Mouse (Mus musculus): ENCODE measurements at regions not wholly inside any gene's neighbourhood (a gene's known extent, or its start where the extent isn't known, plus 50 kb on each side); places are given as distances from the start of the nearest gene placed in this dataset.

- Histone ChIP-seq H3K9me3 (replicated peaks) (no peaks in the 10 kb centered on the region), H3K27me3 (no peaks in the 10 kb centered on the region), H3K4me3 (replicated peaks) (no peak overlapping the region), H3K36me3 (no peaks in the 10 kb centered on the region), H3K9ac (no peak overlapping the region), H3K27ac (no peak overlapping the region), H3K4me1 (no peaks in the 10 kb centered on the region), H3K4me2 (no peak overlapping the region)
- WGBS: 47% methylated on average over 3 of the region's 3 CpGs
- peak; percentile 82 for ATAC-seq (replicated peaks; ENCODE audit: low FRiP score)
Measured at GRCm38 (mm10) chr14:73878866-73879419, 217.9 kb downstream of the Gm21750 start.

- WGBS: 76% methylated on average over 2 of the region's 2 CpGs
- ATAC-seq (replicated peaks; ENCODE audit: low FRiP score): no peak
- H3K9ac ChIP-seq: no peak overlapping the region
- no peak overlapping the region for H3K4me3 ChIP-seq (replicated peaks)
- no peaks in the 10 kb centered on the region for H3K4me1 ChIP-seq
- no peaks in the 10 kb centered on the region for H3K27me3 ChIP-seq
- H3K27ac ChIP-seq: no peak overlapping the region
- H3K9me3 ChIP-seq (replicated peaks): no peaks in the 10 kb centered on the region
- no peak overlapping the region for H3K4me2 ChIP-seq
- H3K36me3 ChIP-seq: no peaks in the 10 kb centered on the region
Measured at GRCm38 (mm10) chr14:73891451-73891850, 230.4 kb downstream of the Gm21750 start.

DNA sequence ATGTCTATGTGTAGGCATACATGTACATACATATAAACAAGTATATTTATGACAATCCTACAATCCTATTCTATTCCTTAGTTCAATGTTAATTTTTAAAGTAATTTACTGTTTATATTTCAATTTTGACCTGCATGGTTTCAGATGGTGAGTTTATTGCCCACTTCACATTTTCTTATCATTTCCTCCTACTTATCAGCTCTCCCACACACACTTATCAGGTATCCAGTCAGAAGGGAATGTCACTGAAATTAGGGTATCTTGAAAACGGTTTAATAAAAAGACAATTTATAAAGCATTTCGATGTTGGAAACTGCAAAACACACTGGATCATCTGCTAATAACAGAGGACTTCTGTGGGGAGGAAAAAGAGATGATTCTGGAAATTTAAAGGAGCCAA is 233.8 kb downstream of the Gm21750 start:
- WGBS: 61% methylated on average over 2 of the region's 2 CpGs
- ATAC-seq (replicated peaks; ENCODE audit: low FRiP score): no peak

DNA sequence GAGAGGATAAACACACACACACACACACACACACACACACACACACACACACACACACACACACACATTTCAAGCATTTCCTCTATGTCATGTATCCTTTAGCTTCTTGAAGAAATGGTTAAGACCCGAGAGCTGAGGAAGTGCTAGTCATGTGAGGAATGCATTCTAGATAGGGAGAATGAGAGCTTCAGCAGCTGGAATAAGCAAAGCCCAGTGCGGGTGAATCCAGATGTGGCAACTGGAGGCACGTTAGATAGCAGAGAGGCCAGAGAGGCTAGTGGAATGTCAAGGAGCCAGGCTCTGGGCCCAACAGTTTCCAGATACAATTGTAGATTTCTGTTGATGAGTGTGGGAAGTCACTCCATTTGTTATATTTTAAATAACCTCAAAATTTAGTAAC is 234.2 kb downstream of the Gm21750 start:
- H3K9me3 ChIP-seq (replicated peaks): no peaks in the 10 kb centered on the region
- H3K36me3 ChIP-seq: no peaks in the 10 kb centered on the region
- H3K27ac ChIP-seq: no peak overlapping the region
- no peak overlapping the region for H3K4me3 ChIP-seq (replicated peaks)
- H3K4me2 ChIP-seq: no peak overlapping the region
- WGBS: 67% methylated on average over 3 of the region's 3 CpGs
- no peak overlapping the region for H3K9ac ChIP-seq
- no peak for ATAC-seq (replicated peaks; ENCODE audit: low FRiP score)
- no peaks in the 10 kb centered on the region for H3K4me1 ChIP-seq
- no peaks in the 10 kb centered on the region for H3K27me3 ChIP-seq

More for the DNA sequence above, 233.8 kb downstream of the Gm21750 start:
- no peaks in the 10 kb centered on the region for H3K36me3 ChIP-seq
- H3K4me3 ChIP-seq (replicated peaks): no peak overlapping the region
- H3K27ac ChIP-seq: no peak overlapping the region
- no peak overlapping the region for H3K4me2 ChIP-seq
- H3K4me1 ChIP-seq: no peaks in the 10 kb centered on the region
- no peaks in the 10 kb centered on the region for H3K27me3 ChIP-seq
- no peaks in the 10 kb centered on the region for H3K9me3 ChIP-seq (replicated peaks)
- H3K9ac ChIP-seq: no peak overlapping the region

DNA sequence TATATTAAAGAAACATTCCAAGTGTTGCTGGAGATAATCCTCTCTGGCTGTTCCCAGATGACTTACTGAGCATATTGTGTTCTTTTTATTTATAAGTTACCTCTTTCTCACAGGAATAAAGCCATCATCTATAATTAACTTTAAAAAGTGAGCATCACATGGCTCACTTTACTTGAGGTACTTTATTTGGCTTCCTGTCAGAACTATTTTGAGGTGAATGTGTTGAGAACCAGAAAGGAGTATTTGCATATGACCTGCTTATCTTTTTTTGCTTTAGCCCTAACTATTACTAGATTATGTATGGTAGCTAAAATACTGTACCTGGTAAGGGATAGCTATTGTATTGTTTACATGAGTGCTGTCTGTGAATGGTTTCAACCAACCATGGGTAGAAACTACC is 238.1 kb downstream of the Gm21750 start:
- ATAC-seq (replicated peaks; ENCODE audit: low FRiP score): no peak
- Histone ChIP-seq H3K36me3 (no peaks in the 10 kb centered on the region), H3K4me3 (replicated peaks) (no peak overlapping the region), H3K27me3 (no peaks in the 10 kb centered on the region), H3K4me2 (no peak overlapping the region), H3K27ac (no peak overlapping the region), H3K9me3 (replicated peaks) (no peaks in the 10 kb centered on the region), H3K9ac (no peak overlapping the region), H3K4me1 (no peaks in the 10 kb centered on the region)

- no peak for ATAC-seq (replicated peaks; ENCODE audit: low FRiP score)
- 92% methylated on average over 6 of the region's 6 CpGs for WGBS
- Histone ChIP-seq H3K4me3 (replicated peaks) (no peak overlapping the region), H3K27ac (no peak overlapping the region), H3K9ac (no peak overlapping the region), H3K9me3 (replicated peaks) (no peaks in the 10 kb centered on the region), H3K4me1 (no peaks in the 10 kb centered on the region), H3K27me3 (no peaks in the 10 kb centered on the region), H3K36me3 (no peaks in the 10 kb centered on the region), H3K4me2 (no peak overlapping the region)
Measured at GRCm38 (mm10) chr14:73902085-73902713, 241.2 kb downstream of the Gm21750 start.

DNA sequence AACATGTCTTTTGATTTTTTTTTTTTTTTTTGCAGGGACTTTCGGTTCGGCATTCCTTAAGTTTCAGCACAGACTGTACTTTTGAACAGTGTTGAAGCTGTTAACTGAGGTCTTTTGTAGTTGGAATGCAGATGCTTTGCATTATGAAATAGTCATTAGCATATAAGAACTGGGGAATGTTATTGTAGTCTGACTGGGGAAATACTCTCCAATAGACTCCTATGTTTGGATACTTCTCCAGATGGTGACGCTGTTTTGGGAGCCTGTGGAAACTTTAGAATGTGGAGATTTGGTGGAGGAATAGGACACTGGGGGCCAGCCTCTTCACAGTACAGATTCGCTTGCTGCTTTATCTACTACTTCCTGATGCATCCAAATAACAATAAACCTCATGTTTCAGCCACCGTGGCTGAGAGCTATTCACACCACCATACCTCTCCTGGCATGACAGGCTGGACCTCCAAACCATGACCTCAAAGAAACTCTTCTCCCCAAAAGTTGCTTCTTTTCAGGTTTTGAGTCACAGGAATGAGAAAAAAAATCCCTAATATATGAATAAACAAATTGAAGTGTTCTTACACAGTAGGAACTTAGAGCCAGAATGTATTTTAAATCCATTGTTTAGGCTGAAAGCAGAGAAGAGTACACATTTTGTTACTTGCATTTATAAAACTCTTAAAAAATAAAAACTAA is 252.9 kb downstream of the Gm21750 start:
- 65% methylated on average over 5 of the region's 5 CpGs for WGBS

GRCm38 (mm10) chr14:73915990-73916389 is 255.0 kb downstream of the Gm21750 start:
- no peaks in the 10 kb centered on the region for H3K27me3 ChIP-seq

More for the DNA sequence above, 252.9 kb downstream of the Gm21750 start:
- H3K9ac ChIP-seq: no peak overlapping the region
- no peak overlapping the region for H3K27ac ChIP-seq
- H3K4me3 ChIP-seq (replicated peaks): no peak overlapping the region
- H3K9me3 ChIP-seq (replicated peaks): no peaks in the 10 kb centered on the region
- no peaks in the 10 kb centered on the region for H3K27me3 ChIP-seq
- no peaks in the 10 kb centered on the region for H3K36me3 ChIP-seq
- no peak for ATAC-seq (replicated peaks; ENCODE audit: low FRiP score)
- no peaks in the 10 kb centered on the region for H3K4me1 ChIP-seq
- no peak overlapping the region for H3K4me2 ChIP-seq

DNA sequence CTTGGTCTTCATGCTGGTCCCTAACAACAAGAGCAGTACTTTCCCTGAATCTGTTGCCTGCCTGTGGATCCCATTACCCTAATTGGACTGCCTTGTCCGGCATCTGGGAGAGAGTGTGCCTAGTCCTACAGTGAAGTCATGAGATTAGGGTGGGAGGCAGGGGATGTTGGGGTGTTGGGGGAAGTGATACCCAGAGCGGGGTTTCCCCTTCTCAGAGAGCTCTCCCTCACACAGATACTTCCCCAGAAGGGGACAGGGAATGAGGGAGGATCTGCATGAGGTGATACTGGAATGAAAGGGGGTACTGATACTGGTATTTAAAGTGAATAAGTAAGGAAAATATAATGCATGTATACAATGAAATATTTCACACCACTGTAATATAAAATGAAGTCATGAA is 270.1 kb downstream of the Gm21750 start:
- no peak for ATAC-seq (replicated peaks; ENCODE audit: low FRiP score)
- H3K27me3 ChIP-seq: no peaks in the 10 kb centered on the region
- no peak overlapping the region for H3K9ac ChIP-seq
- H3K4me1 ChIP-seq: no peaks in the 10 kb centered on the region
- no peak overlapping the region for H3K4me3 ChIP-seq (replicated peaks)
- H3K4me2 ChIP-seq: no peak overlapping the region
- no peaks in the 10 kb centered on the region for H3K9me3 ChIP-seq (replicated peaks)
- WGBS: 75% methylated on average over 2 of the region's 2 CpGs
- H3K27ac ChIP-seq: no peak overlapping the region
- no peaks in the 10 kb centered on the region for H3K36me3 ChIP-seq

More at GRCm38 (mm10) chr14:73915990-73916389, 255.0 kb downstream of the Gm21750 start:
- no peak overlapping the region for H3K27ac ChIP-seq
- no peaks in the 10 kb centered on the region for H3K36me3 ChIP-seq
- no peaks in the 10 kb centered on the region for H3K9me3 ChIP-seq (replicated peaks)
- H3K4me2 ChIP-seq: no peak overlapping the region
- H3K9ac ChIP-seq: no peak overlapping the region
- no peak overlapping the region for H3K4me3 ChIP-seq (replicated peaks)
- H3K4me1 ChIP-seq: no peaks in the 10 kb centered on the region
- no peak for ATAC-seq (replicated peaks; ENCODE audit: low FRiP score)

DNA sequence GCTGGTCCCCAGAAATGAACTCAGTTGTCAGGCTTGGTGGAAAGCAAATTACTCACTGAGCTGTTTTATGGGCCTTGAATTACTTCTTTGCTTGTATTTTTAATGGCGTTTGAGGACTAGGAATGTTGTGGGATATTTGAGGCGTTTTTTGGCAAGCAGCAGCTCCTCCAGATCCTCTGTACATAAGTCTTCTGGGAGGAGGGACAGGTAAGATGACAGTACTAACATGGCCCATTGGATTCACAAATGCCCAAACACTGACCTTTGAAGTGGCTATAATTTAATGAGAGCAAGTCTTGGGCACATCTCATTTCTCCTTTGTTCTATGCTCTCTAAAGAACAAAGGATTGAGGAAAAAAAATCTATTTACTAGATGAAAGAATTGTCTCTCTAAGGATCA is 286.3 kb downstream of the Gm21750 start:
- WGBS: 17% methylated on average over 2 of the region's 2 CpGs
- H3K4me1 ChIP-seq: no peaks in the 10 kb centered on the region
- H3K9me3 ChIP-seq (replicated peaks): no peaks in the 10 kb centered on the region
- no peak overlapping the region for H3K4me3 ChIP-seq (replicated peaks)
- H3K36me3 ChIP-seq: no peaks in the 10 kb centered on the region
- H3K4me2 ChIP-seq: no peak overlapping the region
- no peak overlapping the region for H3K27ac ChIP-seq
- ATAC-seq (replicated peaks; ENCODE audit: low FRiP score): peak; percentile 71
- no peaks in the 10 kb centered on the region for H3K27me3 ChIP-seq
- no peak overlapping the region for H3K9ac ChIP-seq

DNA sequence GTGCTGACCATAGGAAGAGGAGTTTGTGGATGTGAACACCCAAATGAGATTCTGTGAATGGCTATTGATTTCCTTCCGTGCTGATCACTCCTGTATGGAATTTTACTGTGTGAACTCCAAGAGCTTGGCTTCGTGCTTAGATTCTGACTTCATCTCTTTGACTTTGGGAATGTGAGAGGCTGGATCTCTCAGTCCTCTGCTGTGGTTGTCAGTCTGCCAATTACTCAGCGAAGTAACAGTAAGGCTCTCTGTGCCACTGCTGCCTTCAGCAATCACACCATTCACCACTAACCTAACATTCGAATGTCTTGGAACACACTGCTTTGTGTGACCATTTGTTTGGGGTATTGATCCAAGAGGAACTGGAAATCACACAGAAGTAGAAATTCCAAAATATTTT is 291.5 kb downstream of the Gm21750 start:
- Histone ChIP-seq H3K36me3 (no peaks in the 10 kb centered on the region), H3K9me3 (replicated peaks) (no peaks in the 10 kb centered on the region), H3K27me3 (no peaks in the 10 kb centered on the region), H3K4me2 (no peak overlapping the region), H3K27ac (no peak overlapping the region), H3K9ac (no peak overlapping the region), H3K4me1 (no peaks in the 10 kb centered on the region), H3K4me3 (replicated peaks) (no peak overlapping the region)
- 82% methylated on average over 4 of the region's 4 CpGs for WGBS
- no peak for ATAC-seq (replicated peaks; ENCODE audit: low FRiP score)

DNA sequence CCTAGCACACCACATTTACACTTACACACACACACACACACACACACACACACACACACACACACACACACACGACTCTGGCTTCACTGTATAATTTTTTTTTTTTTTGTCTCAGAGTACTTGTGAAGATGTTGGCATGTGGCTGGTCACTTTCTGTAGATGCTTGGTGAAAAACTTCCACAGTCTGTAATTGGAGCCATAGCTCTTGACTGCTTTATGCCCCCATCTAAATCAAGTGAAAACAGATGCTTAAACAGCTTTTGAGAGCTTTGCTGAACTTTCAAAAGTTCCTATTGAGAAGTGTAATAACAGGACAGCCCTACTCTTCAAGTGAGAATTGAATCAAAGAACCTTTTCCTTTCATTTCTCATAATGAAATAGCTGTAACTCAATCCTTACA is 317.7 kb downstream of the Gm21750 start:
- 17% methylated on average over 1 of the region's 1 CpGs for WGBS

More for the DNA sequence above, 317.7 kb downstream of the Gm21750 start:
- no peak for ATAC-seq (replicated peaks; ENCODE audit: low FRiP score)
- H3K9me3 ChIP-seq (replicated peaks): no peaks in the 10 kb centered on the region
- H3K4me3 ChIP-seq (replicated peaks): no peak overlapping the region
- H3K4me1 ChIP-seq: no peaks in the 10 kb centered on the region
- no peak overlapping the region for H3K9ac ChIP-seq
- no peak overlapping the region for H3K27ac ChIP-seq
- no peaks in the 10 kb centered on the region for H3K27me3 ChIP-seq
- no peak overlapping the region for H3K4me2 ChIP-seq
- H3K36me3 ChIP-seq: no peaks in the 10 kb centered on the region
